Mouse (Mus musculus) liver, embryonic 14.5 days (tissue): ENCODE data around the gene Dip2c.

Source experiments
- CTCF ChIP-seq: IDR thresholded peaks from 2 replicates; pipeline ENCODE4 v1.5.1; 2016; ENCODE audit warnings: antibody characterized with exemption, low read depth, control low read depth
- EP300 ChIP-seq: IDR thresholded peaks from 2 replicates; pipeline ENCODE4 v1.6.1; 2016; ENCODE audit warnings: antibody characterized with exemption, low read depth

GRCm38 (mm10) chr13:9706720-9707119 lies 430.4 kb downstream of the Dip2c start:
- TF ChIP-seq CTCF (no peak), EP300 (no peak)
